Mouse (Mus musculus) liver, adult 2 months (tissue): ENCODE data around the gene Prss27. TPM values are rescaled to one million over a fixed set of nuclear protein-coding genes. Genes with fewer than 3 reads are reported as not detected.

Experiments
- DNase-seq: peaks from one replicate; pipeline ENCODE4 v3.0.0-alpha.2; 2011; ENCODE audit warnings: low read depth, low spot score; ENCODE audit errors: extremely low read depth
- H3K27ac ChIP-seq: fragments of 200-500 bp; replicated peaks from 2 replicates; pipeline ENCODE4 v1.5.1; 2012; ENCODE audit warnings: low read depth, mild to moderate bottlenecking, control low read depth, inconsistent platforms, low read length; ENCODE audit not compliant: insufficient read depth
- H3K27me3 ChIP-seq: fragments of 200-500 bp; 2 replicates; pipeline ENCODE4 v1.6.1; 2012; ENCODE audit warnings: mild to moderate bottlenecking, moderate library complexity, low read length, inconsistent platforms; ENCODE audit not compliant: control insufficient read depth, insufficient read depth
- H3K36me3 ChIP-seq: fragments of 200-500 bp; 2 replicates; pipeline ENCODE4 v1.6.1; 2012; ENCODE audit warnings: low read length, inconsistent platforms; ENCODE audit not compliant: control insufficient read depth, insufficient read depth
- H3K4me1 ChIP-seq: fragments of 200-500 bp; 2 replicates; pipeline ENCODE4 v1.6.1; 2011; ENCODE audit warnings: low read length; ENCODE audit not compliant: control insufficient read depth, insufficient read depth
- H3K4me3 ChIP-seq: fragments of 200-500 bp; 2 replicates; pipeline ENCODE4 v1.5.1; 2011; ENCODE audit warnings: low read depth, mild to moderate bottlenecking, control low read depth, low read length, moderate library complexity; ENCODE audit not compliant: insufficient read depth
- H3K79me2 ChIP-seq: fragments of 200-500 bp; 2 replicates; pipeline ENCODE4 v1.6.1; 2012; ENCODE audit warnings: inconsistent platforms, mild to moderate bottlenecking, low read length, moderate library complexity; ENCODE audit not compliant: control insufficient read depth, insufficient read depth
- H3K9ac ChIP-seq: fragments of 200-500 bp; 2 replicates; pipeline ENCODE4 v1.6.1; 2012; ENCODE audit warnings: low read depth, mild to moderate bottlenecking, control low read depth, inconsistent platforms, low read length
- CTCF ChIP-seq: fragments of 200-500 bp; IDR thresholded peaks from 2 replicates; pipeline ENCODE4 v1.5.1; 2011; ENCODE audit warnings: low read depth, low read length, control low read depth
- POLR2A ChIP-seq: fragments of 200-500 bp; IDR thresholded peaks from 2 replicates; pipeline ENCODE4 v1.6.1; 2011; ENCODE audit warnings: low read length, control low read depth; ENCODE audit not compliant: insufficient read depth; ENCODE audit errors: extremely low read depth
- WGBS: fragments of 180-500 bp; shearing (Covaris S2); methylation state at CpG from one replicate; pipeline ENCODE4 v1.1.7; 2018; 5-methylcytosine and 5-hydroxymethylcytosine counted together
- polyA plus RNA-seq: library from polyadenylated mRNA; depleted of rRNA; stranded (reverse); fragments of >200 nt; gene quantifications from 2 replicates; pipeline ENCODE4 v1.2.3, GENCODE M21; 2012
- total RNA-seq: library from RNA; depleted of rRNA; stranded (reverse); fragments of >200 nt; gene quantifications from 2 replicates; pipeline ENCODE4 v1.2.3, GENCODE M21; 2014

The Prss27 gene
- total and polyA plus RNA-seq, 2 experiments: not detected

GRCm38 (mm10) chr17:23997901-23998300 is 40.0 kb upstream of the Prss27 start, which contains the start of gene Prss22:
Gene Prss22 (minus strand): TSS chr17:23998100.
- no peak for DNase-seq
- no peak for TF ChIP-seq CTCF
- no peak for TF ChIP-seq POLR2A
- H3K27ac ChIP-seq: no peak within 1 kb of the TSS
- WGBS: 51% methylated on average over 2 of the region's 2 CpGs
- no peaks in the 10 kb centered on the region for H3K79me2 ChIP-seq
- H3K27me3 ChIP-seq: no peaks in the 10 kb centered on the region
- no peak within 1 kb of the TSS for H3K4me3 ChIP-seq
- no peaks in the 10 kb centered on the region for H3K4me1 ChIP-seq
- H3K36me3 ChIP-seq: no peaks in the 10 kb centered on the region
- H3K9ac ChIP-seq: no peak within 1 kb of the TSS

- no peak for TF ChIP-seq POLR2A
- no peak for TF ChIP-seq CTCF
- Histone ChIP-seq H3K9ac (no peak overlapping the region), H3K27me3 (no peaks in the 10 kb centered on the region), H3K4me3 (no peak overlapping the region), H3K36me3 (no peaks in the 10 kb centered on the region), H3K27ac (no peak overlapping the region), H3K79me2 (no peaks in the 10 kb centered on the region), H3K4me1 (no peaks in the 10 kb centered on the region)
- 64% methylated on average over 6 of the region's 6 CpGs for WGBS
- DNase-seq: no peak
Measured at GRCm38 (mm10) chr17:23998383-23998782, 39.6 kb upstream of the Prss27 start.

GRCm38 (mm10) chr17:24000404-24000803 is 37.5 kb upstream of the Prss27 start:
- no peak overlapping the region for H3K4me3 ChIP-seq
- no peaks in the 10 kb centered on the region for H3K4me1 ChIP-seq
- no peak for DNase-seq
- no peak overlapping the region for H3K9ac ChIP-seq
- H3K27ac ChIP-seq: no peak overlapping the region
- 34% methylated on average over 5 of the region's 5 CpGs for WGBS
- no peaks in the 10 kb centered on the region for H3K27me3 ChIP-seq
- H3K36me3 ChIP-seq: no peaks in the 10 kb centered on the region
- TF ChIP-seq CTCF: no peak
- no peak for TF ChIP-seq POLR2A
- H3K79me2 ChIP-seq: no peaks in the 10 kb centered on the region

DNA sequence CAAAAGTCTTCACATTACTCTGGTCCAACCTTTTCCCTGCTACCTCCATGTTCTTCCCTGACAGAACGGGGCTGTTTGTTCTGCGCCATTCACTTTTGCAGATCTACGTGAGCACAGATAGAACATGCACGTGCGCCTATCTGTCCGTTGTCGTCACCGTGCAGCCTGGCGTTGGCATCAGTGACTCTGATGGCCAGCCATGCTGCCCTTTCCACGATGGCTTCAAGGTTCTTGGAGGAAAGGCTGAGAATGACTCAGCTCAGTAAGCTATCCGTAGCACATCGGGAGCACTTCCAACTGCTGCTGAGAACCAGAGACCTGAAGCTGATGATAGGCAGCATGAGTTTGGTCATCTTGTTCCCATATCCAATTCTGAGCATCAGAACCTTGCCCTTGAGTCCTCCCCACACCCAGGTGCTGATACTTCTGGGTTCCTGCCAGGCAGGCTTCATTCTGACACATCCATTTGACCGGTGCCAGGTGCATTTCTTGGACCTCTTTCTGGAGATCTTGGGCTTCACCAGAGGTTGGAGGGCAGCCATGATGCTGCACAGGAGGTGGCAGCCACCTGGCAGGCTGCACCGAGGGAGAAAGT is 33.8 kb upstream of the Prss27 start:
- Histone ChIP-seq H3K79me2 (no peaks in the 10 kb centered on the region), H3K4me3 (no peak overlapping the region), H3K27me3 (no peaks in the 10 kb centered on the region), H3K27ac (no peak overlapping the region), H3K9ac (no peak overlapping the region), H3K36me3 (no peaks in the 10 kb centered on the region), H3K4me1 (no peaks in the 10 kb centered on the region)
- TF ChIP-seq POLR2A (no peak), CTCF (no peak)
- DNase-seq: no peak
- WGBS: 94% methylated on average over 14 of the region's 14 CpGs

DNA sequence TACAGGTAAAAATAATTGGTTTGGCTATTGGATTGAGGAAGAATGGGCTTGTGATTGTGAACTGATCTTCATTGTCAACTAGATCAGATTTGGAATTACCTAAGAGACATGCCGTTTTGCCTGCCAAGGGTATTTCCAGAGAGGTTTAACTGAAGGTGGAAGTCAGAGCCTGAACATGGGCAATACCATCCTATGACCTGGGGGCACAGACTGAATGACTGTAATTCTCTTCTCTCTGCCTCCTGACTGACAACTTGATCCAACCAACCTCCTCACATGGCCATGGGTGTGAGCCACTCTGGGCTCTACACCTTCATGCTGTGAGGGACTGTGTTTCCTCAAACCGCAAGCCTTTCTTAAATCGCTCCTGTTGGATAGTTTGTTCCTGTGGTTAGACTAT is 32.9 kb upstream of the Prss27 start:
- Histone ChIP-seq H3K4me1 (no peaks in the 10 kb centered on the region), H3K27me3 (no peaks in the 10 kb centered on the region), H3K36me3 (no peaks in the 10 kb centered on the region), H3K27ac (no peak overlapping the region), H3K4me3 (no peak overlapping the region), H3K9ac (no peak overlapping the region), H3K79me2 (no peaks in the 10 kb centered on the region)
- 94% methylated on average over 3 of the region's 3 CpGs for WGBS
- DNase-seq: no peak
- no peak for TF ChIP-seq POLR2A

- Histone ChIP-seq H3K4me1 (no peaks in the 10 kb centered on the region), H3K9ac (no peak overlapping the region), H3K4me3 (no peak overlapping the region), H3K27me3 (no peaks in the 10 kb centered on the region), H3K27ac (no peak overlapping the region; the same call in 1 of the 2 replicates), H3K79me2 (no peaks in the 10 kb centered on the region), H3K36me3 (no peaks in the 10 kb centered on the region)
- WGBS: 44% methylated on average over 2 of the region's 2 CpGs
- no peak for TF ChIP-seq POLR2A
- no peak for TF ChIP-seq CTCF
- DNase-seq: peak; percentile 39
Measured at GRCm38 (mm10) chr17:24006930-24007329, 31.0 kb upstream of the Prss27 start.
